Mouse (Mus musculus) small intestine, adult 2 months (tissue): ENCODE data around the gene Stk17b. TPM values are rescaled to one million over a fixed set of nuclear protein-coding genes. Genes with fewer than 3 reads are reported as not detected.
"Not testable (repeated sequence)": the region's sequence is repeated elsewhere in the genome, so short reads cannot be mapped to it uniquely, and the experiment has no call there.

ENCODE experiments used
- H3K27ac ChIP-seq: fragments of 200-500 bp; 2 replicates; pipeline ENCODE4 v1.5.1; 2012; ENCODE audit warnings: low read depth, low read length, control low read depth, inconsistent platforms; ENCODE audit not compliant: insufficient read depth
- H3K27me3 ChIP-seq: fragments of 200-500 bp; 2 replicates; pipeline ENCODE4 v1.6.1; 2012; ENCODE audit warnings: mild to moderate bottlenecking, moderate library complexity, low read length, inconsistent platforms; ENCODE audit not compliant: control insufficient read depth, insufficient read depth
- H3K36me3 ChIP-seq: fragments of 200-500 bp; 2 replicates; pipeline ENCODE4 v1.6.1; 2012; ENCODE audit warnings: mild to moderate bottlenecking, low read length, control low read depth, inconsistent platforms; ENCODE audit not compliant: control insufficient read depth, insufficient read depth
- H3K4me1 ChIP-seq: fragments of 200-500 bp; 2 replicates; pipeline ENCODE4 v1.6.1; 2012; ENCODE audit warnings: low read length, inconsistent platforms, mixed read lengths; ENCODE audit not compliant: control insufficient read depth, insufficient read depth, insufficient read length
- H3K4me3 ChIP-seq: fragments of 200-500 bp; 2 replicates; pipeline ENCODE4 v1.5.1; 2012; ENCODE audit warnings: low read depth, mild to moderate bottlenecking, control low read depth, inconsistent platforms, low read length, moderate library complexity
- CTCF ChIP-seq: fragments of 200-500 bp; IDR thresholded peaks from 2 replicates; pipeline ENCODE4 v1.5.1; 2012; ENCODE audit warnings: low read depth, mild to moderate bottlenecking, control low read depth, inconsistent platforms, low read length, moderate library complexity, mixed read lengths; ENCODE audit not compliant: insufficient replicate concordance, insufficient read length; ENCODE audit errors: extremely low read depth
- POLR2A ChIP-seq: fragments of 200-500 bp; IDR thresholded peaks from 2 replicates; pipeline ENCODE4 v1.6.1; 2012; ENCODE audit warnings: low read depth, mild to moderate bottlenecking, control low read depth, inconsistent platforms, low read length, moderate library complexity
- WGBS: fragments of 180-500 bp; shearing (Covaris S2); methylation state at CpG from one replicate; pipeline ENCODE4 v1.1.7; 2018; 5-methylcytosine and 5-hydroxymethylcytosine counted together
- polyA plus RNA-seq: library from polyadenylated mRNA; depleted of rRNA; stranded (reverse); fragments of >200 nt; gene quantifications from 2 replicates; pipeline ENCODE4 v1.2.3, GENCODE M21; 2012

Gene Stk17b
- polyA plus RNA-seq, 1 experiment = 11.0 TPM

DNA sequence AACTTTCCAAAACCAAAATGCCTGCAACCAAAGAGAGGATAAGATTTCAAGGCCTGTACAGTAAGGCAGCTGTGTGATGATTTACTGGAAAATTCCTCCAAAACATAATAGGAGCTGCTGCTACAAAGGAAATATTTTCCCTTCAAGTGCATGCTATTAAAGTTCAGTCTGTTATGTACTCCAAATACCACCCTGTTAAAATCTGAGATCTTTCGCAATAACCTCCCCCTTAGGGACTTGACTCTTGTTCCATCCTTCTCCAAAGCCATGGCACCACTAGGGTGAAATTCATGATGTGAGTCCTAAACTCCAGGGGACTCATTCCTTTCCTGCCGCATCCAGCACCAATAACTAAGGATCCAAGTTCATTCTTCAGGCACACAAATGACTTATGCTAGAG is 58.1 kb downstream of the Stk17b start:
- WGBS = 93% methylated on average over 2 of the region's 2 CpGs
- Histone ChIP-seq H3K36me3 (no peaks in the 10 kb centered on the region), H3K27me3 (no peaks in the 10 kb centered on the region), H3K27ac (no peak overlapping the region), H3K4me1 (no peaks in the 10 kb centered on the region), H3K4me3 (no peak overlapping the region)
- no peak for TF ChIP-seq POLR2A
- no peak for TF ChIP-seq CTCF

DNA sequence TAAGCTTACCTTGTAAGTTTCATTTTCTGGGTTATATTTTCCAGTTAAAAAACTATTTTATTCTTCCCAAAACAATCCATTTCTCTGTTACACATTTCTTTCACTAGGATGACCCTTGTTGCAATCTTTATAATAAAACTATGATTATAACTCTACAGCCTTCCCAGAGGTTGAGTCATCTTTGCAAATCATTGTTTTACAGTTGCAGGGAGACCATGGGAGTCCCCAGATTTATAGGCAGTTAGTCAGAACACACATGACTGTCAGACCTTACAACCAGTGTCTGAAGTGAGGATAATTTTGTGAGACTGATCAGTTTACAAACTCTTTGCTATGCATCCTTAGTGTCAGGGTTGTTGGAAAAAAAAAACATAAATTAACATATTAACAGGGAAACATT is 63.7 kb downstream of the Stk17b start:
- Histone ChIP-seq H3K27me3 (no peaks in the 10 kb centered on the region), H3K36me3 (no peaks in the 10 kb centered on the region), H3K4me3 (no peak overlapping the region), H3K4me1 (peaks cover 7% of the 10 kb centered on the region; the same call in 1 of the 2 replicates), H3K27ac (no peak overlapping the region; the same call in 1 of the 2 replicates)
- TF ChIP-seq POLR2A = no peak
- no peak for TF ChIP-seq CTCF

DNA sequence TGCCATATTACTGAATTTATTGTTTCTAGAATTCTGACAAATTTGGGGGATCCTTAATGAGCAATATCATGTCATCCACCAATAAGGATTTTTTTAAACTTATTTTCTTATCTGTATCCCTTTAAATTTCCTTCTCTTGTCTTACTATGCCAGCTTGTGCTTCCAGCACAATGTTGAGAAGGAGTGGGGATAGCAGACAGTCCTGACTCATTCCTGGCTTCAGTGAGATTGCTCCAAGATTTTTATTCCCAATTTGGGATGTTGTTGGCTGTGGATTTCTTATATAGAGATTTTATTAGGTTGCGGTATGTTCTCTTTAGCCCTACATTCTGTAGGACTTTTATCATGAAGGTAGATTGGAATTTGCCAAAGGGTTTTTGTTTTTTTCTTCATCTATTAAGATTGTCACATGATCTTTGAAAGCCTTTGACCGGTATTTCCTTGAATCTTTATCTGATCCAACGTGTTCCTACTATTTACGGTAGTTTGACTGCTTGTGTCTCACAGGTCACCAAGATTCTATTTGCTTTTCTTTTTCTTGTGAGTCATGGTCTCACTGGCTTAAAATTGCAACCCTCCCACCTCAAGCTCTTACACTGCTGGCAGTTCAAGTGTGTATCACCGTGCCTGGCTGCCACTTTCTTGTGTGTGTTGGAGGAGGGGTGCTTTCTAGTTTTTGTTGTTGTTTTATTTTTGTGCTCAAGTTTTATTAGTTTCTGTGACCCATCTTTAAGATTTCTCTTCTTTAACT is 64.2 kb downstream of the Stk17b start:
- H3K4me3 ChIP-seq = no peak overlapping the region
- H3K4me1 ChIP-seq = peaks cover 7% of the 10 kb centered on the region; the same call in 1 of the 2 replicates
- TF ChIP-seq POLR2A (no peak), CTCF (no peak)
- no peaks in the 10 kb centered on the region for H3K27me3 ChIP-seq
- WGBS = 32% methylated on average over 5 of the region's 5 CpGs
- no peaks in the 10 kb centered on the region for H3K36me3 ChIP-seq
- H3K27ac ChIP-seq = no peak overlapping the region; the same call in 1 of the 2 replicates

DNA sequence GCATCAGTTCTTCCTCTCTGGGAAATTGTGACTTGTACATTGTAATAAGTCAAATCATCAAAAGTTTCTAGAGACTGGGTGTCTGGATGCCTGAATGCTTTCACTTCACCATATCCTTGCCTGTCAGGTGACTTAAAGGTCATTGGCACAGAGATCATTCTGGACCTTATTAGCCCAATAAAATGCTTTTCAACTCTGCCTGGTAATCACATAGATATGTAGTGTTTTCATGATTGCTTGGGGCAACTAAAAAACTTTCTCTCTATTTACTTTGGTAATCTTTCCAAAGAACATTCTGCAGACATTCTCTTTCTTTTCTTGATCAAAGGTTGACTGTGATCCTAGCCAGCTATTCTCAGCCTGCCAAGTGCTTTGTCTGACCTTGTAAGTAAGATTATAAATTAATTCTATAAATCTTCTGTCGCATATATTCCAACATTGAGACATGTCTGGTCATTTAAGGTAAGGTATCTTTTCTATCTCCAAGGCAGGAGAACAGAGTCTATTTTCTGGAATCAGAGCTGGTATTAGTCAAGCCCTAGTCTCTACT is 69.0 kb downstream of the Stk17b start:
- peaks cover 6% of the 10 kb centered on the region; the same call in 1 of the 2 replicates for H3K4me1 ChIP-seq
- no peak overlapping the region for H3K4me3 ChIP-seq
- TF ChIP-seq CTCF = no peak
- no peak for TF ChIP-seq POLR2A
- WGBS = 25% methylated on average over 1 of the region's 1 CpGs
- no peaks in the 10 kb centered on the region for H3K27me3 ChIP-seq
- no peaks in the 10 kb centered on the region for H3K36me3 ChIP-seq
- peak overlapping the region; percentile 83 for H3K27ac ChIP-seq

DNA sequence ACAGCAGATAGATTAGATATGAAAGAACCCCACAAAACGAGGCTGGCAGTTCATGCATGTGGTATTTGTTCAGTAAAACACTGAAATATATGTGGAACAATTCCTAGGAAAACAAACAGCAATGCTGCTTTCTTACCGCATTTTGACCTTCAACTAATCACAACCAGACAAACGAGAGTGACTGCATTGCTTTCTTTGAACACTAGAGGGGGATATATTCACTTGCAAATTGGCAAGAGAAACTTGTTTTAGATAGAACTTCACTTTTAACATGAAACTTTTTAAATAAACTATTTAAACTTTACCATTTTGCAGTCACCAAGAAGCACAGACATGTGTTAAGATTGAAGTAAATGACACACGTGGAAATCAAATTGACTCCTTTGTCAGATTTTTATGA is 69.6 kb downstream of the Stk17b start:
- peaks cover 4% of the 10 kb centered on the region; the same call in 1 of the 2 replicates for H3K4me1 ChIP-seq
- no peak overlapping the region for H3K27ac ChIP-seq
- no peaks in the 10 kb centered on the region for H3K36me3 ChIP-seq
- H3K4me3 ChIP-seq = no peak overlapping the region
- TF ChIP-seq CTCF (no peak), POLR2A (no peak)
- H3K27me3 ChIP-seq = no peaks in the 10 kb centered on the region
- under 1% methylated on average over 4 of the region's 4 CpGs for WGBS

DNA sequence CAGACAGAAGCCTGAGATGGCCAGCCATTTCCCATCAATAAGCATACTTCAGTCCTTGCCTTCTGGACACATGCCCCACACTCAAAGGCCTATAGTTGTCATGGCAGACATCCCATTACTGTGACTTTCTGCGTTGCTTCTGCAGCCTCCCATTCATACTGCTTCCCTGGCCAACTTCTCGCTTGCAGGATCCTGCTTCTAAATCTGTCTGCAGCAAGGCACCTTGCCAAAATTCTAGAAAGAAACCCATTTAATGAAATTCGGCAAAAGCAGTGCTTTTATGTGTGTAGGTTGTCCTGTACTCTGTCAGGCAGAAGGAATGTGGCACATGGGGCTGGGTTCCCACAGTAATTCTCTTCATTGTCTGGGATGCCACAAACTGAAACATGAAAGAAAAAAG is 71.6 kb downstream of the Stk17b start:
- H3K4me1 ChIP-seq, H3K36me3 ChIP-seq, H3K27me3 ChIP-seq, H3K27ac ChIP-seq, H3K4me3 ChIP-seq: not testable (repeated sequence)
- WGBS = 74% methylated on average over 3 of the region's 3 CpGs

DNA sequence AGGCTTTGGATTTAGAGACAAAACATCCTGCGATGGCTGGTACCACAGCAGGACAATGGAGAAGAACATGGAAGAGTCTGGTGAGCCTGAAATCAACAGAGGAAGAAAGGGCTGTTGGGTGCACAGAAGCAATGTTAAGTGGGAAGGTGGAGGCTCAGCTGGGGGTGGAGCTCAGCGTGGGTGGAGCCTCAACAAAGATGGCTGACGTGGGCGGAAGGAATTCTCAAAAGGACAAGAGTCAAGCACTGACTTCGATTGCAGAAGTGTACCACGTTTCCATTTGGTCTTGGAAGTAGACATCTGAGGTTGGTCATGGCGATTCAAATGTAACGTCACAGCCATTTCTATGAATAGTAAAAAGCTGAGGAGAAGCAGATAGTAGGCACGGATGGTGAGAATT is 74.0 kb downstream of the Stk17b start:
- H3K36me3 ChIP-seq = no peaks in the 10 kb centered on the region
- no peaks in the 10 kb centered on the region for H3K27me3 ChIP-seq
- peaks cover 4% of the 10 kb centered on the region for H3K4me1 ChIP-seq
- no peak overlapping the region for H3K27ac ChIP-seq
- no peak overlapping the region for H3K4me3 ChIP-seq
- 92% methylated on average over 9 of the region's 9 CpGs for WGBS
- TF ChIP-seq POLR2A (no peak), CTCF (no peak)

DNA sequence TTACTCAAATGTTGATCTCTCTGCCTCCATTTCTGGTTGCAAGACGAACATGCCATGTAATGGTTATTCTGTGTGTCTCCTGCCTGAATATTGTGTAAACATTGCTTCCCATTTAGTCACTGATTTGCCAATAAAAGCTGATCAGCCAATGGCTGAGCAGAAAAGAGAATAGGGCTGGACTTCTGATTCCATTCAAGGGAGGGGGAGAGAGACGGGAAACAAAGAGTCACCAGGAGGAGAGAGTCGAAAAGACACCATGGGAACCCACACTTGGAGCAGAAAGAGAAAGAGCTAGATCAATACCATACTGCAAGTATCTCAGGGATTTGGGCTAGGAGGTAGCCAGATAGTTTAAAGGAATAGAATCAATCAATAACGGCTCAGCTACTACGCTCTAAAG is 75.4 kb downstream of the Stk17b start:
- H3K27me3 ChIP-seq, H3K27ac ChIP-seq, H3K36me3 ChIP-seq, H3K4me3 ChIP-seq, H3K4me1 ChIP-seq: not testable (repeated sequence)
- WGBS = 63% methylated on average over 5 of the region's 5 CpGs
